Mouse (Mus musculus): Measurements from ENCODE around the gene Fnip2.

Fnip2 gene

DNA sequence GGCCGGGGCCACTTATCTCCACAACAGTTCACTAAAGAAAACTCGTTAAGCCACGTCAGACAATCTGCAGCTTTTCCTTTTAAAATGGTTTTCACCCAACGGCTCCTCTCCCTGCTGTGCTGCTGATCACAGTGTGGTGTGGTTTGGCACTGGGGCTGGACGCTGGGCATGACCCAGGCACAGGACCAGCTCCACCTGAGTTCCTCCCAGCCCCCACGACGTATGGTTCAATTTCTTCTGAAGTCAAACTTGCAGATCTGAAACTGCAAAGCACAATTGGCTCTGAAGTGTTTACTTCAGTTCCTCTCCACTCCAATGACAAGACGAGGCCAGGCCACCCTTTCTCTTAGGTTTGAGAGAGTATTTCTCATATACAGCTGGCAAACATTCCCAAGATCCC, 39.1 kb downstream of the Fnip2 start:
- no peak for DNase-seq (ENCODE audit: low read depth, low spot score)

DNA sequence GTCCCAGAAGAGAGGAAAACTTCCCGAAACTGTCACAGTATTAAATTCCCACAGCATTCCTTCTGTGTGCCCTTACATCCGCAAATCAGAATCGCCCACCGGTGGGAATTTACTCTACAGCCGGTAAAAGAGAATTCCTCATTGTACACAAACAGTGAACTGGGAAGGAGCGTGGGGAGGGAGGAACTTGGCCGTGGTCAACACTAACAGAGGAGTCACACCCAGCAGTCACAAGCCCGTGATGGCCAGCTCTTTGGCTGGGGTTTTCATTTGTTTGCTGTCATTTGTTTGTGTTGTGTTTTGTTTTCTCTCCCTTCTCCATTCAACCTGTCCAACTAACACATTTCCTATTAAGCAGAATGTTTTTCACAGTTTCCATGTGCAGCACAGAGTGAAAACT, 39.7 kb downstream of the Fnip2 start:
- no peak for DNase-seq (ENCODE audit: low read depth, low spot score)

DNA sequence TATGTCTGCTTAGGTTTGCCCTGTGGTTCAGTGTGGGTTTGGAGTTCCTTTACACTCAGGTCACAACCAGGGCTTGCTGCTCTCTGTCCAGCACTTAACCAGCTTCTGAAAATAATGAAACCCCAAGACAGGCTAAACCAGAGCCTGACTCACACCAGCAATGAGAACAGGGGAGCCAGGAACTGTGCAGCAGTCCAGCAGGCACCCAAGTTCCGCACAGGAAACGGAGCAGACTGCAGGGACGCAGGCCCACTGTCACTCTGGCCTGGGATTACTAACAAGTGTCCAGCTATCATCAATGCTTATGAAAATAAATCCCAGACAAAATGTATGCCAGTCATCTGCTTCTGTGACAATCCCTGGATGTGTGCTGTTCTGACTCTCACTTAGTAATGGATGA, 40.1 kb downstream of the Fnip2 start:
- no peak for DNase-seq (ENCODE audit: low read depth, low spot score)

DNA sequence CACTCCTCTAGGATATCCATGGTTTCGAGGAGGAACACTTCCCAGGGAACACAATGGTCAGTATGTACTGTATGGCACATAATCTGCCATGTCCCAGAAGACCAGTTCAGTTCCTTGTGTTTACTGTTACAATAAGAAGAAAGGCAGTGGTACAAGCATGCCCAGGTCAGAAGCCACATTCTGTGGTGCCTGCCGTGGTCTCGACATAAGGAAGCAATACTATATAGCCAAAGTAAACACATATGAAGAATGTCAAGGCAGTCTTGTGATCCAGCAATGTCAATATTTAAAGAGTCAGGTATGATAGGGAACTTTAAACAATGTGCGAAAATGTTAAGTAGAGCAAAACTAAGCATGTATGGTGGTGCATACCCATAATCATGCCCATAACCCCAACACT, 44.2 kb downstream of the Fnip2 start:
- no peak for DNase-seq (ENCODE audit: low read depth, low spot score)

DNA sequence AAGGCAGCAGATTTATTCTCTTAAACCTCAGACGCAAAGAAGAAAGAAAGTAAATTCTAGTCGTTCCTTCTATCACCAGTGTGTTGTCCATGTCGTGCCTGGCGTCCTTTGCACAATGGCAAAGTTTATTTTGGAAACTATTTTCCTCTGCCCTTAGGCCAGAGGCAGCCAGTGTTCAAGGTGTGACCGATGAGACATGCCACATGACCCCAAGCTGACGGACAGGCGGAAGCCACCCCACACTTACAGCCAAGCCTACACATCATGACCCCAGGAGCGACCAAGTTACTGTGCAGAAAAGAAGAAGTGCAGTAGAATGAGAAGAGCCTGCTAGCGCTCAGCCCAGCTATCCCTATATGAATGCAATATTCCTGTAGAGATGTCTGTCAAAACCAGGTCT, 47.7 kb downstream of the Fnip2 start:
- DNase-seq (ENCODE audit: low read depth, low spot score), result no peak

DNA sequence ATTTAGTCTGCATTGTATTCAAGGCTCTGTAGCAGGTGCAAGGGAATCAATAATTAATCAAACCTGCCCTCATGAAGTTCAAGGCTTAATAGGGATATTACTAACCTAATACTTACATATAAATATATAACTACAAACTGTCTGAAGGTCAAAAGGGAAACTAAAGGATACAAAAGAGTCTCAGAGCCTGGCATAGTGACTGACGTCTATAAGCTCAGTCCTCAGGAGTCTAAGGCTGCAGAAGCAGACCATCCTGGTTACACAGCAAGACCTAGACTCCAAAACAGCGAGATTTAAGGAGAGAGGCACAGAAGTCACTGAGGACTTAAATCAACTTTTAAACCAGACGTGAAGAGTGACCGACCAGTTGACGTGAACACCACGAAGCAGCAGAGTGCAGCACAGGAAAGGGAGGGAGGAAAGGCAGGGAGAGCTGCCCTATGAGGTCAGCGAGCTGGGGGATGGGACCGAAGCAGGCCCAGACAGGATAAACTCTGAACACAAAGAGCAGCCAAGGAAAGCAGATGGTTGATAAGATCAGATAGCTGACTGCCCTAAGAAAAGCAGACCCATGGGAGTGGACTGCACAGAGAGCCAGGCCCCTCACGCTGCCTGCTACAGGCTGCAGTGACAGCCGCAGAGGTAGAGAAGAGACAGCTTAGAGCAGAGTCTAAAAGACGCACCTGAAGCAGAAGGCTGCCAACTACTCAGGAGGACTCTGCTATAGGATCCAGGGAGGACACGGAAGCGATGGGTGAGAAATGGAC, 48.7 kb downstream of the Fnip2 start:
- peak; percentile 34 for DNase-seq (ENCODE audit: low read depth, low spot score)

DNA sequence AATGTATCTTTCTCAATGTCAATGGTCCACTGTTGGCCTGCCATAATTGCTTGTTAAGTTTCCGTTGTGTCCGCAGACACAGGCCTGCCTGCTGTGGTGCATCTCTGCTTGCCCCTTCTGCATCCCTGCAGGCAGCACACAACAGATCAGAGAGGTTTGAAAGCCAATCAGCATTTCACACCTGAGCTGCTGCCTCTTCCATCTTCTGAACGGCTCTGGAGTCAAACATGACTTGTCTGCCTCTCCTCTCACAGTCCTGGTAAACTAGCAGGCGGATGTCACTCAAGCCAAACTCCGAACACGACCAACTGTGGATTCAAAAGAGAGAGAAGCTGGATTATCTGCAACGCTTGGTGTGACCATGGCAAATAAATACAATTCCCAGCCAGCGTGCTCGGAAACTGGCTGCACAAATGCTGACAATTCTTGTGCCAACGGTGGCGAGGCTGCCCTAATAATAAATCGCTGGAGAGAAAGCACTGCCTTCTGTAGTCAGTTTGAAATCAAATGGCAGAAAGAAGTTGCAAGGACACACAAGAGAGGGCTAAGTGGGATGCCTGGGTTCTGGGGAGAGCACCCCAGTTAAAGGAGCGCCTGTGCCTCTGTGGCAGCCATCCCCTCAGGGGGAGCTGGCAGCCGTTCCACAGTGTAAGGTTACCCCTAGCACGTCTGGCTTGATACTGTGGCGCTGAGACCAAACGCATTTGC, 49.6 kb downstream of the Fnip2 start:
- DNase-seq (ENCODE audit: low read depth, low spot score), result no peak

DNA sequence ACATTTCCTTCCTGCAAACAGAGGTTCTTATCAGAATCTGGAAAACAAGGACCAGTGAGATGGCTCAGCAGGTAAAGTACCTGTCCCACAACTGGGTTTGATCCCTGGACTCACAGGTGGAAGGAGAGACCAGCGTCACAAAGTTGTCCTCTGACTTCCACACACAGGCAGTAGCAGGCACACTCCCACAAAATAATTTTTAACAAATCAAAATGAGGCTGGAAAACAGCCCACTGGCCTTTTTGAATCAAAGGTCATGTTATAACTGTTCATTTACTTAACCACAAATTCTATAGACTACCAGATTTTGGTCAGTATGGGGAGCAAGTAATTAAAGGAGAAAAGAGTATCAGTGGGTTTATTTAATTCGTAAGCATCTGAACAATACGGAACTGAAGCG, 50.6 kb downstream of the Fnip2 start:
- DNase-seq (ENCODE audit: low read depth, low spot score), result no peak

DNA sequence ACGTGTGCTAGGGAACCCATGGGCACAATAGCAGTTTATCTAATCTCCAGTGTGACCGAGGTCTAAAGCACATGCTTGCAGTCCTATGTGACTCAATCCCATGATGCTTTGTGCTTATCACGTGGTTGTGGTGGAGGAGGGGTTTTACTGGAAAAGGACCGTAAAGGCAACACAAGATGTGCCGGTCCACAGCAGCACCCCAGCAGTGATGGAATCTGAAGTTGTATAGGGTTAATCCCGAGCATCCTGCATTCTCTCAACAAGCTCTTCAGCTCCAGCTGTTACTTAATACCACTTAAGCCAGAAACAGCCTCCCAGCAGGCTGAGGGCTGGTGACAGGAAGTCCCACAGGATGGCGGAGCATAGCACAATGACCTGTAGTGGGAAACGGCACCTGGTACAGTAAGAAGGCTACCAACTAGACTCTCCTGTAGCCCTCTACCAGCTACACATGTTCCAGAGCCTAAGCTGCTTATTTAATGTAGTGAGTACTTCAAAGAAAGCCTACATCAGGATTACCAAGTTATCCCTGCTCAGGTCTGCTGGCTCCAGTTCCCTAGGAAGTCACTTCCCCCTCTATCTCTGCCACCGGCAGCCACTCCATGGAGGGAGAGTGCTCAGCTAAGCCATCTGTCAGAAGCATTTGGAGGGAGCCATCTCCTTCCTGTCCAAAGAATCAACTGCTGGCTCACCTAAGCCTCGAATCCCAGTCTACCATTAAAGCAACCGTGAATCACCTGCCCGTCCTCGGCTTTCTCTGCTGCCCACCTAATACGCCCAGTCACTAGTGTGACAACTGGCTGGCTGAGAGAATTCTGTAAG, 51.3 kb downstream of the Fnip2 start:
- DNase-seq (ENCODE audit: low read depth, low spot score), result no peak

DNA sequence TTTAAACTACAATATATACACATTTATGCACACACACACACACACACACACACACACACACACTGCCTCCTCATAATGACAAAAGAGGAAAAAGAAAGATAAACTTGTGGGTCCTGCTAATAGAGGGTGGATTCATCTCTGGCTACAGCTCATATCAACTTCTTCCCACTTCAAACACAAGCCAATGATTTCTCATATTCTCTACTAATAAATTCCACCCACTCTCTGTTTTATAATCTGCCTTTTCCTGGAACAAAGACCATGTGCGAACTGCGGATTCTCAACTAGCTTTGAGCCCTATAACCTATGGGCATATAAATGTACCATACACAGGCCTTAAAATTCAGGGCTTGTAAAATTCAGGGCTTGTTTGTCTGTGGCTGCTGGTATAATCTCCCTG, 53.3 kb downstream of the Fnip2 start:
- no peak for DNase-seq (ENCODE audit: low read depth, low spot score)

DNA sequence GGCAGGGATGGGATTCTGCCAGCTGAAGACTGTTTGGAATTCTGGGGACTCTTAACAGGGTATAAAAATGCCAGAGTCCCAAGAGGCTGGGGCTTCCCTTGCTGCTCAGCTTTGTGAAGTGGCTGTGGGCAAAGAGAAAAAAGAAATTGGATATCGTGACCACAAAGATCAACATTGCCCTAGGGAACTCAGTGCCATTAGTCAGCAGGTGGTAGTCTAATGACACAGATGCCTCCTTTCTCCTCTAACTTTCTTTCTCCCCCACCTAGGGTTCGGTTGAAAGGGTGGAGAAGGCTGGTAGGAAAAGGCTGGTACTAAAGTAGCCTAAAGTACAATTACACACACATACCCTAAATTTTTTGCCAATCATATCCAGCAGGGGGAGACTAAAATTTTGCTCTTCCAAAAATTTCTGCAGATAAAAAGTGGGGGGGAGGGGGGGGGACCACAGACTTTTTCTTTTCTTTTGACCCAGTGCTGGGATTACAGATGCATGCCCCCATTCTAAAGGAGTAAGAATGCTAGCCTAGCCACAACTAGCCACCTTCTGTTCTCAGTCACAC, 66.3 kb downstream of the Fnip2 start:
- DNase-seq (ENCODE audit: low read depth, low spot score), result no peak

DNA sequence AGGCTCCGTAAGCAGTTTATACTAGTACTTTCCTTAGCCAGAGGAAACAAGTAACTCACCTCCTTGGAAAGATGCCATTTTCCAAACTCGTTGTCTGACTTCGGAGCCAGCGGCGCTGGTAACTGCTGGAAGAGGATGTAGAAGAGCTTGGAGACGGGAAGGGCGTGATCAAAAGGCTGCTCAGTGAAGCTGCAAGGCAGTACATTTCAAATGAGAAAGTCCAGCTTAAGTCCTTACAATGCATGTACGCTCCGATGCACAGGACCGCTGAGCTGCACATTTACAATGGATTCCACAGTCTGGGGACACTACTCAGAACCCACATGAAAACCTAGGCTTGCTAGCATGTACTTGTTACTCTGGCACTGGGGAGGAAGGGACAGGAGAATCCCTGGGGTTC, 67.3 kb downstream of the Fnip2 start:
- DNase-seq (ENCODE audit: low read depth, low spot score), result no peak

DNA sequence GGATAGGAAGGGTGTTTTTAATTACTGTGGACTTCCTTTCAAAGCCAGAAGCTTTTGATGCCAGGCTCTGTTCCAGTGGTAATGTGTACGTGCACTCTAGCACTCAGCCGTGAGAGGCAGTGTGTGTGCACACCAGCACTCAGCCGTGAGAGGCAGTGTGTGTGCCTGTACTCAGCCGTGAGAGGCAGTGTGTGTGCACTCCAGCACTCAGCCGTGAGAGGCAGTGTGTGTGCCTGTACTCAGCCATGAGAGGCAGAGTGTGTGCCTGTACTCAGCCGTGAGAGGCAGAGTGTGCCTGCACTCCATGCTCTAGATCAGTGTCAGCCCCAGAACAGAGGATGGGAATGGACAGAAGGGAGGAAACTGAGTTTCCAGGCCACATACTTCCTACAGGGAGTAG, 70.9 kb downstream of the Fnip2 start:
- no peak for DNase-seq (ENCODE audit: low read depth, low spot score)

DNA sequence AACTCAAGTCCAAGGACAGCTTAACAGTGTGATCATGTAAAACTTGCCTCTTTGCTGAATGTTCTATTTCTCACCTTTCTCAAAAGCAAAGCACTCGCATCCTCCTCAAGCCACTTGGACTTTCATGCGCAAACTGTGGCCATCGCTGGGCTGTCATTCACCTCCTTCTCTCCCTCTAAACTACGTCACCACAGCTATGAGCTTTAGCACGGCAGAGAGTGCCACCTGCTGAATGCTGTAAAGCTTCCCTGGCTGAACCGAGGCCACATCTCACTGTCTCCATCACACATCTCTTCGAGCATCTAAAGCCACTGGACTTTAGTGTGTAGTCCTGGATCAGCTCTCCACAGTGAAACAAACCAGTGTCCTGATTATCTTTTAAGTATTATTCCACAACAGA, 72.4 kb downstream of the Fnip2 start:
- DNase-seq (ENCODE audit: low read depth, low spot score), result no peak

DNA sequence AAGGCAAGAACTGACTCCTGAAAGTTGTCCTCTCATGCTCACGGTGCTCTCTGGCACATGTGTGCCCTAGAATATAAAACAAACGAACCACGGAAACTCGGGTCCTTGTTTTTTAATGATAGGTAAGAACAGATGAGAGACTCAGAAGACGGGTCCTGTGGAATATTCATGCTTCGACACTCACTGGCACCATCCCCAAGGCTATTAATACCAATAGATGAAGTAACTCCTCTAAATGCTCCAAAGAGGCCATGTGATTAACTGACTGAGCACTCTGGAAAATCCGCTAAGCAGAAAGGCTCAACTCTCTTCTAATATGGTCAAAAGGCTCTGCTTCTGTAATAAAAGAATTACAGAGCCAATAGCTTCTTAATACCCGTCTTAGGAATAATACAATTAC, 73.6 kb downstream of the Fnip2 start:
- DNase-seq (ENCODE audit: low read depth, low spot score), result no peak

DNA sequence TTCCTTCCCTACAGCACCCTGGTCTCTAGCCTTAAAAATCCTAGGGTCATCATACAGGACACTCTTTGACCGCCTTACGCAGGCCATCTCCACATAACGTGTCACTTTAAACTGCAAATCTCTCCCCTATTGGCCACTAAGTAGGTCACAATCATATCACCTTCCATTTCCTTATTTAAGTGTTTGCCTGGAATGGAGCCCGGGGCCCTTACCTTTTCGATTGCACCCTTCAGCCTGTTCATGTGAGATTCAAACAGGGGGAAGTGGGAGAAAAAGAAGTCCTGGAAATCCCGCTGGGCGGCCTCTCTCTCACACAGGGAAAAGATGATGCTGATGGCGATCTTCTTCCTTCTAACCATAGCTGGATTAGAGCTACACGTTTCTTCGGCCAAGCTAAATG, 74.5 kb downstream of the Fnip2 start:
- DNase-seq (ENCODE audit: low read depth, low spot score), result no peak

DNA sequence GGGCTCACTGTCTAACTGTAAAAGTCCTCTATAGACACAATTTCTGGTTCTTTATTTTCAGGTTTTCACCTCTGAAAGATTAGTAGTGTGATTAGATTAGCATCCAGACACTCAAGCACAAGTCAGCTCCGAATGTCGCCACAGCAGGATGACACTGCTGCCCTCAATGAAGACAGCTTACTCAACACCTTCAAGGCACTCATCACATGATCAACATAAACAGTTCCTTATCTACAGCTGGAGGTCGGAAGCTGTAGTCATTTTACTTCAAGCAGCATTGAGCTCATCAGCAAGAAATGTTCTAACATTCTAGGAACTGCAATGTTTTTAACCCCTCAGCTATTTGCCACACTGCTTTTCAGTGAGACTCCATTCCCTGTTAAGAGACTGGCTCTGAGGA, 76.0 kb downstream of the Fnip2 start:
- DNase-seq (ENCODE audit: low read depth, low spot score), result no peak

DNA sequence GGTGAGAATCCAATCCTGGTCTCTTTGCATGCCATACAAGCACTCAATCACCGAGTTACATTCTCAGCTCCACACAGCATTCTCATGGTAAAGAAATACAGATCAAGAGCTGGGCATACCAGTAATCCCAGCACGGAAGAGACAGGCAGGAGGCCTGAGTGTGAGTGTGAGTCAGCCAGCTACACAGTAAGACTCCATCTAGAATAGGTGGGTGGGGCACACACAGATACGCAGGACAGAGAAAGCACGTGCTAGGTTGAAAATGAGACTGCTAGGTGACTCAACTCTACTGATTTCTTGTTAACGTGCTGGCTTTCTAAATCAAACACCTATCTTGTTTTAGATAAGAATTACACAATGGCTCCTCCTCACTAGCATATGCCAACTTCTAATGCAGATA, 77.5 kb downstream of the Fnip2 start:
- DNase-seq (ENCODE audit: low read depth, low spot score), result no peak

DNA sequence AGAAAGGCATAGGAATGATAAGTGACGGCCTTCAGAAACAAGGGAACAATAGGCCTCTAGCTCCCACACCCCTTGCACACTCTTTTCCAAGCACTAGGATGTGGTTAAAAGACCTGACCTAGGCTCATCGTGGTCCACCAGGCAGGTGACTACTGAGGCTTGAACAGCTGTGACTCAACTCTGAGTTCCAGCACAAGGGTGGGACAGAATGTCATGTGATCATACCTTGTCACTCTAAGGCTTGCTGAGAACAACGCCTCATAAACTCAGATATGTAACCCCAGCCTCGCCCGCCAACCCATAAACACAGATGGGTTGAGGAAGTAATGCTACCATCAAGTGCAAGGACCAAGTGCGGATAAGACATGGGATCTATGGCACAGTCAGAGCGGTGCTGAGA, 79.6 kb downstream of the Fnip2 start:
- DNase-seq (ENCODE audit: low read depth, low spot score), result no peak

DNA sequence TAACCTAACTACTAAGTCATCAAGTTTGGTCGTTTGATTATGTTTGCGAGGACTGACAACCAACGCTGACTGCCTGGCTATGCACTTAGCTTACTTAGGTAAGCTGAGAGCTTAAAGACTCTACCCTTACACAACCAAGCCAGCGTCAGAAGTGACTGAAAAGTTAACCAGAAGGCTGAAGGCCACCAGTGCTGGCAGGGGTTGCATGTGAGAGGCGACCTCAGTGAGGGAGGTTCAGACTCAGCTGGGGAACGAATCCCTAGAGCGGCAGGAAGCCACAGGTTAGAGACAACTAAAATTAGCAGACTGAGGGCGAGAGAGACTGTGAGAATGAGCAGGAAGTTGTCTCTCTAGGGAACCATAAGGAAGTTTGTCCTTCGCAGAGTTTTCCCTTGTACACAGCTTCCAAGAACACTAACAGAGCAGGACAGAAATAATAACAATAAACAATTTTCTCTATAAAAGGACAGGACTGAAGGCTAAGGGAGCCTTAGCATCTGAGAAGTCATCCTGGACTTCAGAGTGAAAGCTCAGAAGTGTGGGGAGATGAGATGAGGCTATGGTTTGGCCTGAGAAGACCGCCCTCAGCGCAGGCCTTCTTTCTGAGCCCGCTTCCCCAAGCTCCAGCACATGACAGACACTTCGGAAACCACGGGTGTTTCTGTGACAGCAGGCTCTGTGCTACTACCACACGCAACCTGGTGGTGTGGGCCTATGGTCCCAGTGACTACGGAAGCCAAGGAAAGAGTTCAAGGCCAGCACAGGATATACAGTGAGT, 83.1 kb downstream of the Fnip2 start:
- no peak for DNase-seq (ENCODE audit: low read depth, low spot score)

DNA sequence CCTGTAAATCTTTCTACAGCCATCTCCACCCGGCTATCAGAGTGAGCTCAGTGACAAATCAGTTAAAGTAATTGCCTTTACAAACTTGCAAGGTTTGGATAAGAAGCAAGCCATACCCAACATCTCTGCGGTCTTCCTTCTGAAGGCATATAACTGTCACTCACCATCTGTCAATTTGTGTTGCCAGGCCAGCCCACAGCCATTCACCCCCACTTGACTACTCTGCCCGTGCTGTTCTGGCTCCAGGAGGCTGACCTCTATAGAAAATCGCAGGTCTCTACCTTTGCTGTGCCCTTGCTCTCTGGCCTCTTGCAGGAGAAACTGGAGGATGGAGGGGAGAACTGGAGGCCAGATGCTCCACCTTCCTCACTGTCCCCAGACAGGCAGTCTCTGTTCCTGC, 88.7 kb downstream of the Fnip2 start:
- DNase-seq (ENCODE audit: low read depth, low spot score), result no peak

DNA sequence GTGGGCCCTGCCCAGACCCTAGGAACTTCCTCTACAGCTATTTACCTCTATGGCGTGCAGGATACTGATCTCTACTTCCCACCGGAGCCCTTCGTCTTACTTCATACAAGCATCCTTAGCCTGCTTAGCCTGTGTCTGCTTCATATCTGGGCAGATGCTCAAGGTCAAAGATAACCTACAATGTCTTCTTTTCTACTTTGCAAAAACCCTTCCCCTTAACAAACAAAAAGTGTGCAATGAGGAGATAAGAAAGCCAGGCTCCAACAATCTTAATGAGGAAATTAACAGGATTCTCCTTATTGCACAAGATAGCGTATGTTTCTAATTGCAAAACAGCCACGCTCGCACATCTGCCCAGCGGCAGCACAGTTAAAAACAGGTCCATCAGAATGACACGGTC, 89.2 kb downstream of the Fnip2 start:
- no peak for DNase-seq (ENCODE audit: low read depth, low spot score)
